Mouse (Mus musculus): ENCODE results near the gene Lifr. TPM values are rescaled to one million over a fixed set of nuclear protein-coding genes. Genes with fewer than 3 reads are reported as not detected.
A peak's percentile ranks its signal among the peaks of the same experiment; 100 is the strongest.

The Lifr gene
- polyA plus RNA-seq, 2 experiments = 8.1 to 22.3 TPM

DNA sequence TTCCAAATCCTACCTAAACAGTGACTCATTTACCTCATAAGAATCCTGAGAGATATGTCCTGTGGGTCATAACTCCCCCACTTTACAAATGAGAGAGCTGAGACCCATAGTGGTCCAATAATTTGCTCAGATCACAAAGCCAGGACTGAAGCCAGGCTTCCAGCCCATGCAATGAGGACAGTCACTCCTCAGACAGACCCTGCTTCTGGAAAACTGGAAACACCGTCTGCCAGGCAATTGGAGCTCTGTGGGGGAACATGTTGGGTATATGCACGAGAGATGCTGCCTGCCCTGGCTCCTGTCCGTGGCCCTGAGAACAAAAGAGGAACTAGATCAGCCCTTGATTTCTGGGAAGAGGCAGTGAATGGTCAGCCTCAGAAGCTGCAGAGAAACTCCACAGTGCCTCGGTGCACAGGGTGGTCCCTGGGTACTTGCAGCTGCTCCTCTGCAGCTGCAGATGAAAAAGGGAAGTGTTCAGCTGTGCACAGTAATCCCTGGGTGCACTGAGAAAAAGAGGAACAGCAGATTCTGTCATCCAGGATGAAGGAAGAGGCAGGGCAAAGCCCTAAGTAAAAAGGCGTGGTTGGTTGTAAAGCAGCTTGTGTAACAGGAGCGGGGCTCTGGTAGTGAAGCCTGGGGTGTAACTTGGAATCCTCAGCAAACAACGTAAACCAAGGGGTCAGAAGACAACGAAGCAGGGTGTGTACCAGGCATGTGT, 5.5 kb upstream of the Lifr start:
- no peak for ATAC-seq (ENCODE audit: insufficient read depth)
- peak; percentile 10 to 19 (median 14) for DNase-seq (ENCODE audit: low read depth in 3 of 3, low spot score in 3 of 3)
- WGBS (ENCODE audit: insufficient replicate concordance) = 7% methylated on average over 8 of the region's 8 CpGs

DNA sequence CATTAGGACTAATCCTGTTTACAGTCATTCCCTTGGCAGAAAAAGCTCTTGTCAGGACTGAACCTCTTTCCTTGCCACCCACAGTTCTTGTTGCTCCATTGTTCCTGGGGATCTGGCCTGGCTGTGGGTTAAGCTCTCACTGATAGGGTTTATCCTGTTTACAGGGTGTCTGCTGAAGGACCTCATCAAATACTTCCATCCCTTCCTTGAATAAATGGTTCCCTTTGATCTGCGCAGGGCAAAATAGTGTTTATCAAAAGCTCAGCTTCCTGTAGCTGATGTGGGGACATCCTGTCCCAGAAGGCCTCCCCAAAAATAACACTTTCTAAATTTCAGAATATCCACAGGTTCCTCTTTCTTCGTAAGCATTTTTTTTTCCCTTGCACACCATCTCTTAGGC, 1.7 kb upstream of the Lifr start:
- H3K4me1 ChIP-seq (replicated peaks; ENCODE audit: control insufficient read depth in 2 of 2, insufficient read depth in 2 of 2, low read length in 1 of 2) = peaks cover 0 to 17% of the 10 kb centered on the region in 2 experiments; a peak in 2 of 4 replicates
- no peak overlapping the region for H3K27ac ChIP-seq
- WGBS (ENCODE audit: insufficient replicate concordance) = 11% methylated on average over 2 of the region's 2 CpGs
- no peaks in the 10 kb centered on the region for H3K36me3 ChIP-seq (replicated peaks; ENCODE audit: control insufficient read depth, insufficient read depth, low read depth)
- no peaks in the 10 kb centered on the region for H3K27me3 ChIP-seq (ENCODE audit: control insufficient read depth, insufficient read depth, low read length)
- DNase-seq (ENCODE audit: low read depth in 3 of 3, low spot score in 3 of 3) (no peak), ATAC-seq (ENCODE audit: insufficient read depth) (no peak; the same call in 1 of the 2 replicates)
- H3K9me3 ChIP-seq (ENCODE audit: control insufficient read depth, low read length) = no peaks in the 10 kb centered on the region
- no peak overlapping the region for H3K4me3 ChIP-seq (ENCODE audit: insufficient read depth in 1 of 2, low read depth in 2 of 2, low read length in 2 of 2)
- TF ChIP-seq EP300 (IDR thresholded peaks at IDR 0.05; ENCODE audit: low read depth) (no peak), CTCF (IDR thresholded peaks at IDR 0.05; ENCODE audit: low read depth) (no peak)
- no peak overlapping the region for H3K9ac ChIP-seq (replicated peaks)
- H3K4me2 ChIP-seq (ENCODE audit: low read depth) = no peak overlapping the region

More for the DNA sequence above, 5.5 kb upstream of the Lifr start:
- Histone ChIP-seq H3K27ac (no peak overlapping the region), H3K9ac (replicated peaks) (no peak overlapping the region), H3K4me3 (ENCODE audit: insufficient read depth in 1 of 2, low read depth in 2 of 2, low read length in 2 of 2) (no peak overlapping the region), H3K36me3 (replicated peaks; ENCODE audit: control insufficient read depth, insufficient read depth, low read depth) (no peaks in the 10 kb centered on the region), H3K27me3 (ENCODE audit: control insufficient read depth, insufficient read depth, low read length) (no peaks in the 10 kb centered on the region), H3K9me3 (ENCODE audit: control insufficient read depth, low read length) (no peaks in the 10 kb centered on the region), H3K4me2 (ENCODE audit: low read depth) (no peak overlapping the region), H3K4me1 (replicated peaks; ENCODE audit: control insufficient read depth in 2 of 2, insufficient read depth in 2 of 2, low read length in 1 of 2) (peaks cover 0 to 9% of the 10 kb centered on the region in 2 experiments; a peak in 2 of 4 replicates)
- TF ChIP-seq EP300 (IDR thresholded peaks at IDR 0.05; ENCODE audit: low read depth) (no peak), CTCF (IDR thresholded peaks at IDR 0.05; ENCODE audit: low read depth) (no peak)

- no peaks in the 10 kb centered on the region for H3K36me3 ChIP-seq (replicated peaks; ENCODE audit: control insufficient read depth, insufficient read depth, low read depth)
- ATAC-seq (ENCODE audit: insufficient read depth) = no peak
- no peak overlapping the region for H3K27ac ChIP-seq
- TF ChIP-seq EP300 (IDR thresholded peaks at IDR 0.05; ENCODE audit: low read depth) (no peak), CTCF (IDR thresholded peaks at IDR 0.05; ENCODE audit: low read depth) (no peak)
- H3K4me1 ChIP-seq (replicated peaks; ENCODE audit: control insufficient read depth in 2 of 2, insufficient read depth in 2 of 2, low read length in 1 of 2) = peaks cover 0 to 14% of the 10 kb centered on the region in 2 experiments; a peak in 2 of 4 replicates
- WGBS (ENCODE audit: insufficient replicate concordance) = 4% methylated on average over 8 of the region's 8 CpGs
- no peaks in the 10 kb centered on the region for H3K9me3 ChIP-seq (ENCODE audit: control insufficient read depth, low read length)
- no peaks in the 10 kb centered on the region for H3K27me3 ChIP-seq (ENCODE audit: control insufficient read depth, insufficient read depth, low read length)
- no peak overlapping the region for H3K9ac ChIP-seq (replicated peaks)
- peak overlapping the region; percentile 21; the same call in 1 of the 2 replicates for H3K4me2 ChIP-seq (ENCODE audit: low read depth)
- H3K4me3 ChIP-seq (ENCODE audit: insufficient read depth in 1 of 2, low read depth in 2 of 2, low read length in 2 of 2) = no peak overlapping the region
- DNase-seq (ENCODE audit: low read depth in 3 of 3, low spot score in 3 of 3) = peak in 1 of 3 experiments; percentile 20
These were observed 1.9 kb downstream of the Lifr start for GRCm38 (mm10) chr15:7092321-7092720.

- TF ChIP-seq CTCF (IDR thresholded peaks at IDR 0.05; ENCODE audit: low read depth) (no peak), EP300 (IDR thresholded peaks at IDR 0.05; ENCODE audit: low read depth) (no peak)
- Histone ChIP-seq H3K27me3 (ENCODE audit: control insufficient read depth, insufficient read depth, low read length) (no peaks in the 10 kb centered on the region), H3K9me3 (ENCODE audit: control insufficient read depth, low read length) (no peaks in the 10 kb centered on the region), H3K4me3 (ENCODE audit: insufficient read depth in 1 of 2, low read depth in 2 of 2, low read length in 2 of 2) (no peak overlapping the region), H3K4me1 (replicated peaks; ENCODE audit: control insufficient read depth in 2 of 2, insufficient read depth in 2 of 2, low read length in 1 of 2) (no peaks in the 10 kb centered on the region), H3K36me3 (replicated peaks; ENCODE audit: control insufficient read depth, insufficient read depth, low read depth) (no peaks in the 10 kb centered on the region), H3K4me2 (ENCODE audit: low read depth) (no peak overlapping the region), H3K27ac (no peak overlapping the region), H3K9ac (replicated peaks) (no peak overlapping the region)
- no peak for DNase-seq (ENCODE audit: low read depth in 3 of 3, low spot score in 3 of 3)
- ATAC-seq (ENCODE audit: insufficient read depth) = no peak
- 35% methylated on average over 1 of the region's 1 CpGs for WGBS (ENCODE audit: insufficient replicate concordance)
These were observed 9.0 kb downstream of the Lifr start for GRCm38 (mm10) chr15:7099406-7099805.

DNA sequence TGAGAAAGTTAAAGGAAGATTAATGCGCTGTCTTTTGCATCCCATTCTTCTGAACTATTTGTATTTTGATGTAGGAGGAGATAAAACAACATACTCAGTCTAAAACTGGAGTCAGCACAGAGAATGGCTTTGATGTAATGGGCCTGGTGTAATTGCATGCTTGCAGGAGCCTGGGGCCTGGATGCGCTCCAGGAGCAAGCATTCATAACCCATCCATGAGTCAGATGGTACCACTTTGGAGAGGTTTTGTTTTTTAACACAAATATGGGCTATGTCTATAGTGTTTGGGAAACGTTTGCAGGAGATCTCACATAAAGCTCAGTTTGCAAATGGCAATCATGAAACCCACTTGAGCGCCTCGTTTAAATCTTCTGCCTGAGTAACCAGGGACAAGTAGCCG, 9.8 kb downstream of the Lifr start:
- ATAC-seq (ENCODE audit: insufficient read depth) = no peak
- TF ChIP-seq CTCF (IDR thresholded peaks at IDR 0.05; ENCODE audit: low read depth) (no peak), EP300 (IDR thresholded peaks at IDR 0.05; ENCODE audit: low read depth) (no peak)
- Histone ChIP-seq H3K4me1 (replicated peaks; ENCODE audit: control insufficient read depth in 2 of 2, insufficient read depth in 2 of 2, low read length in 1 of 2) (0 out of 4 replicates have a peak, but pooled peaks cover 0 to 2% of the 10 kb centered on the region in 2 experiments), H3K27me3 (ENCODE audit: control insufficient read depth, insufficient read depth, low read length) (no peaks in the 10 kb centered on the region), H3K27ac (no peak overlapping the region), H3K36me3 (replicated peaks; ENCODE audit: control insufficient read depth, insufficient read depth, low read depth) (no peaks in the 10 kb centered on the region), H3K9ac (replicated peaks) (no peak overlapping the region), H3K9me3 (ENCODE audit: control insufficient read depth, low read length) (no peaks in the 10 kb centered on the region), H3K4me3 (ENCODE audit: insufficient read depth in 1 of 2, low read depth in 2 of 2, low read length in 2 of 2) (no peak overlapping the region), H3K4me2 (ENCODE audit: low read depth) (no peak overlapping the region)
- 76% methylated on average over 6 of the region's 6 CpGs for WGBS (ENCODE audit: insufficient replicate concordance)
- no peak for DNase-seq (ENCODE audit: low read depth in 3 of 3, low spot score in 3 of 3)
